Mouse (Mus musculus) heart, adult 2 months (tissue): ENCODE results near the gene Plagl1.

ENCODE experiments used
- CTCF ChIP-seq: fragments of 200-600 bp; IDR thresholded peaks from 2 replicates; pipeline ENCODE4 v1.8.1; 2022; ENCODE audit warnings: antibody characterized with exemption, mild to moderate bottlenecking, moderate library complexity
- POLR2A ChIP-seq: fragments of 200-500 bp; IDR thresholded peaks from 2 replicates; pipeline ENCODE4 v1.6.1; 2011; ENCODE audit warnings: mild to moderate bottlenecking, low read depth, low read length, control low read depth; ENCODE audit not compliant: insufficient read depth

DNA sequence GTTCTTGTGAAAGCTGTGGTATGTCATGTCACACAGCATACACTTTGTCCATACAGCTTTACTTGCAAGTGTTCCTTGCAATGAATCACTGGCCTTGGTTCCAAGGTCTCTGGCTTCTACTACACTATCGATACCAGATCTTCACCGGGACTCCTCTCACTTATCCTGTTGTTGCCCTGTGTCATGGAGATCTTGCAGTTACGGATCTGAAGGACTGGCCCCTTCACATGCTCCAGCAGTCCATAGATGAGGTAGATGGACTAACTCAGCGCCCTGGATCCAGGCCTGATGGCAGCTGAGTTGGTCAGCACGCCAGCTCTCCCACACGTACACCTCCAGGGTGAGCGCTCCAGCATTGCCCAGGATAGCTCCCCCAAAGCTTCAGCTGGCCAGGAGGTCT is 75.0 kb downstream of the Plagl1 start:
- TF ChIP-seq POLR2A (no peak), CTCF (no peak)
